Mouse (Mus musculus) ES-E14 (cell line): ENCODE data around the gene Inafm2. TPM values are rescaled to one million over a fixed set of nuclear protein-coding genes. Genes with fewer than 3 reads are reported as not detected.

Source experiments
- DNase-seq: peaks from one replicate; pipeline ENCODE4 v3.0.0-alpha.2; 2013; ENCODE audit warnings: low read depth, low spot score
- H3K27ac ChIP-seq: 2 replicates; pipeline ENCODE4 v1.5.1; 2012; ENCODE audit warnings: low read depth, mild to moderate bottlenecking, low read length, moderate library complexity, mixed read lengths; ENCODE audit not compliant: poor library complexity, insufficient read depth, severe bottlenecking
- H3K36me3 ChIP-seq: 2 replicates; pipeline ENCODE4 v1.6.1; 2012; ENCODE audit warnings: mild to moderate bottlenecking, low read length, moderate library complexity, mixed read lengths; ENCODE audit not compliant: control insufficient read depth, poor library complexity, insufficient read depth, severe bottlenecking
- H3K4me1 ChIP-seq, 2 experiments: fragments of 150-350 bp in 1 of 2; sonication (generic) in 1 of 2; 2 replicates each; pipeline ENCODE4 v1.6.1; 2012; ENCODE audit warnings: low read length in 2 of 2, mild to moderate bottlenecking in 1 of 2, mixed read lengths in 1 of 2; ENCODE audit not compliant: control insufficient read depth in 2 of 2, insufficient read depth in 2 of 2, poor library complexity in 1 of 2
- H3K4me3 ChIP-seq, 2 experiments: fragments of 150-350 bp in 1 of 2; sonication (generic) in 1 of 2; 2 replicates each; pipeline ENCODE4 v1.5.1; 2012; ENCODE audit warnings: low read length in 2 of 2, low read depth in 1 of 2, mild to moderate bottlenecking in 1 of 2, mixed read lengths in 1 of 2; ENCODE audit not compliant: insufficient read depth in 1 of 2, poor library complexity in 1 of 2, severe bottlenecking in 1 of 2
- H3K9ac ChIP-seq: 2 replicates; pipeline ENCODE4 v1.6.1; 2012; ENCODE audit warnings: low read depth, mild to moderate bottlenecking, low read length, mixed read lengths; ENCODE audit not compliant: poor library complexity, insufficient read depth, severe bottlenecking
- H3K9me3 ChIP-seq: fragments of 150-350 bp; sonication (generic); 2 replicates; pipeline ENCODE4 v1.6.1; 2012; ENCODE audit warnings: low read depth, mild to moderate bottlenecking, low read length; ENCODE audit not compliant: control insufficient read depth, insufficient read depth
- CHD2 ChIP-seq: IDR thresholded peaks from 2 replicates; pipeline ENCODE4 v1.6.1; 2014; ENCODE audit warnings: mild to moderate bottlenecking, low read depth, low read length, inconsistent platforms
- HCFC1 ChIP-seq: IDR thresholded peaks from 2 replicates; pipeline ENCODE4 v1.6.1; 2012; ENCODE audit warnings: low read length, inconsistent platforms, borderline replicate concordance; ENCODE audit not compliant: insufficient read depth
- MAFK ChIP-seq: IDR thresholded peaks from 2 replicates; pipeline ENCODE4 v1.6.1; 2014; ENCODE audit warnings: mild to moderate bottlenecking, low read depth, low read length, inconsistent platforms; ENCODE audit not compliant: insufficient read depth
- ZC3H11A ChIP-seq: IDR thresholded peaks from 2 replicates; pipeline ENCODE4 v1.6.1; 2012; ENCODE audit warnings: low read depth, mild to moderate bottlenecking, inconsistent platforms, low read length, borderline replicate concordance
- ZNF384 ChIP-seq: IDR thresholded peaks from 2 replicates; pipeline ENCODE4 v1.6.1; 2012; ENCODE audit warnings: low read depth, low read length, inconsistent platforms
- in situ Hi-C, 2 experiments: fragments of 600-800 bp; cut with MboI; formaldehyde crosslinking; loops; one replicate each; pipeline ENCODE4 v1.15.1; 2025; ENCODE audit warnings: low sequenced_read_pairs in 2 of 2, inconsistent platforms in 1 of 2; ENCODE audit not compliant: unreplicated experiment in 2 of 2
- total RNA-seq: library from RNA; depleted of rRNA; stranded (reverse); fragments of 300-350 nt; gene quantifications from 2 replicates; pipeline ENCODE4 v1.2.3, GENCODE M21; 2012

The Inafm2 gene
- total RNA-seq, 1 experiment: 2.7 TPM

GRCm38 (mm10) chr2:118779504-118780480 is 34.2 kb downstream of the Inafm2 start, which contains the start of gene Disp2:
Gene Disp2, plus strand, starts transcription at chr2:118779719.
- in situ Hi-C loops: no loop called here
- Histone ChIP-seq H3K4me3 (peak within 1 kb of the TSS in 1 of 2 experiments; percentile 27; a peak in 3 of 4 replicates), H3K4me1 (no peaks in the 10 kb centered on the region), H3K27ac (no peak within 1 kb of the TSS), H3K9ac (no peak within 1 kb of the TSS; the same call in 1 of the 2 replicates), H3K9me3 (no peaks in the 10 kb centered on the region), H3K36me3 (no peaks in the 10 kb centered on the region)
- peak; percentile 84 for DNase-seq
- TF ChIP-seq HCFC1: no peak
- no peak for TF ChIP-seq MAFK

- Histone ChIP-seq H3K4me1 (no peaks in the 10 kb centered on the region), H3K9ac (no peak overlapping the region), H3K4me3 (no peak overlapping the region), H3K36me3 (no peaks in the 10 kb centered on the region), H3K9me3 (no peaks in the 10 kb centered on the region), H3K27ac (no peak overlapping the region)
- DNase-seq: no peak
- in situ Hi-C loops: no loop called here
- TF ChIP-seq HCFC1: no peak
- TF ChIP-seq MAFK: no peak
- TF ChIP-seq ZC3H11A: no peak
- no peak for TF ChIP-seq CHD2
- no peak for TF ChIP-seq ZNF384
Measured at GRCm38 (mm10) chr2:118781115-118781514, 35.6 kb downstream of the Inafm2 start.

- Histone ChIP-seq H3K4me1 (no peaks in the 10 kb centered on the region), H3K9me3 (no peaks in the 10 kb centered on the region), H3K27ac (no peak overlapping the region), H3K4me3 (no peak overlapping the region), H3K9ac (no peak overlapping the region), H3K36me3 (no peaks in the 10 kb centered on the region)
- TF ChIP-seq ZNF384 (no peak), MAFK (no peak), CHD2 (no peak), HCFC1 (no peak), ZC3H11A (no peak)
- in situ Hi-C loops: no loop called here
- DNase-seq: no peak
Measured at GRCm38 (mm10) chr2:118782303-118782702, 36.7 kb downstream of the Inafm2 start.

- Histone ChIP-seq H3K9ac (no peak overlapping the region), H3K36me3 (no peaks in the 10 kb centered on the region), H3K4me1 (no peaks in the 10 kb centered on the region), H3K9me3 (no peaks in the 10 kb centered on the region), H3K4me3 (no peak overlapping the region), H3K27ac (no peak overlapping the region)
- in situ Hi-C loops: no loop called here
- TF ChIP-seq CHD2 (no peak), MAFK (no peak), ZC3H11A (no peak), HCFC1 (no peak), ZNF384 (no peak)
- DNase-seq: no peak
Measured at GRCm38 (mm10) chr2:118783093-118783492, 37.5 kb downstream of the Inafm2 start.
